In the genomic region with DNA sequence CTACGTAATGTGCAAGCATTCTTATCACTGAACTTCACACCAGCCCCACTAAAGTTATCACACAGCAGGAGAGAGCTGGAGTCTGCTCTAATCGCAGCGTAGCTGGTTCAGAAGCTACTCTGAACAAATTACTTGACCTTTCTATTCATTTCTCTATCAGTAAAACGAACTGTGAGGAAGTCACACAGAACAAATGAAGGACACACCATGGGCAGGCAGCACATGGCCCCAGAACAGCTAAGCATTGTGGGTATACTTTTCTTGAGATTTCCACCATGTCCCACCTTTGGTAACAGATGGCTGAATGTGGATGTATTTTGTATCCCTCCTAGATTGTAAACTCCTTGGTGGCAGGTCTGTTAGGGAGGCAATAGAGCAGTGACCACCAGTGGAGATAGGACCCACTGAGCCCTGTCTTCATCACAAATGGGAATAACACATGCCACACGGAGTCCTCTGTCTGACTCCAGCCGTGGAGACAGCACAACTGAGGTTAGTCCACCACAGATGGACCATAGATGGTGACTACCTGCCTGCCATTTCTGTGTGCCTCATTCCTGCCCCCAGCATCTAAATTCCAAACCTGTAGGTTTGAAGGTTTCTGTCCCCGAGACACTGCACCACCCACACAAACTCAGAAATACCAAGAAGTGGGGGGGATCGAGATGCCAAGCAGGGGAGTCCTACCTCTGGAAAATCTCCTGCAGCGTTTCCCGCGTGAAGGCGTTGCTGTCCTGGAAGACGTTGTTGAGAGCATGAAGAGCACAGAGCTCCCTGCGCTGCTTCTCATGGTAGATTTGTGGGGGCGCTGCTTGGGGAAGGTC, we compare ENCODE assay signal across 7 mouse cellular contexts. TPM values are rescaled to one million over a fixed set of nuclear protein-coding genes. Genes with fewer than 3 reads are reported as not detected.
DNase-seq lines count a peak whose midpoint lies in the region; ATAC-seq and TF ChIP-seq lines count a peak whose summit lies in the region.

No protein-coding gene starts in this region.

- H3K27ac ChIP-seq in lung, embryonic 14.5 days (ENCODE audit: low read depth) = no peak overlapping the region; the same call in 1 of the 2 replicates
- H3K27ac ChIP-seq in embryonic facial prominence, embryonic 14.5 days (replicated peaks; ENCODE audit: low read depth, low read length) = peak overlapping the region; percentile 94; the same call in 1 of the 2 replicates
- no peak overlapping the region for H3K27ac ChIP-seq in intestine, postnatal 0 days (ENCODE audit: low read depth, low read length)
- H3K27ac ChIP-seq in neural tube, embryonic 14.5 days (ENCODE audit: low read depth, low read length) = no peak overlapping the region

- WGBS in lung, embryonic 14.5 days = 7% methylated on average over 15 of the region's 15 CpGs
- WGBS in embryonic facial prominence, embryonic 14.5 days = 18% methylated on average over 13 of the region's 15 CpGs
- WGBS in intestine, postnatal 0 days = 8% methylated on average over 14 of the region's 15 CpGs
- 20% methylated on average over 15 of the region's 15 CpGs for WGBS in neural tube, embryonic 14.5 days

- H3K9me3 ChIP-seq in lung, embryonic 14.5 days (ENCODE audit: low read depth, low read length) = no peaks in the 10 kb centered on the region
- H3K9me3 ChIP-seq in embryonic facial prominence, embryonic 14.5 days (ENCODE audit: control insufficient read depth, low read length) = no peaks in the 10 kb centered on the region
- H3K9me3 ChIP-seq in intestine, postnatal 0 days (ENCODE audit: control insufficient read depth) = no peaks in the 10 kb centered on the region
- H3K9me3 ChIP-seq in neural tube, embryonic 14.5 days (ENCODE audit: control insufficient read depth, low read length) = no peaks in the 10 kb centered on the region

- no peaks in the 10 kb centered on the region for H3K27me3 ChIP-seq in lung, embryonic 14.5 days (ENCODE audit: insufficient read depth, low read length)
- no peaks in the 10 kb centered on the region for H3K27me3 ChIP-seq in embryonic facial prominence, embryonic 14.5 days (replicated peaks; ENCODE audit: control insufficient read depth, insufficient read depth, low read length)
- no peaks in the 10 kb centered on the region for H3K27me3 ChIP-seq in intestine, postnatal 0 days (replicated peaks; ENCODE audit: control insufficient read depth, insufficient read depth, low read length)
- H3K27me3 ChIP-seq in neural tube, embryonic 14.5 days (ENCODE audit: control insufficient read depth, insufficient read depth, low read length) = no peaks in the 10 kb centered on the region

- peaks cover 7% of the 10 kb centered on the region; the same call in 1 of the 2 replicates for H3K36me3 ChIP-seq in lung, embryonic 14.5 days (ENCODE audit: insufficient read depth)
- H3K36me3 ChIP-seq in embryonic facial prominence, embryonic 14.5 days (ENCODE audit: control insufficient read depth, insufficient read depth, low read length) = no peaks in the 10 kb centered on the region
- H3K36me3 ChIP-seq in intestine, postnatal 0 days (ENCODE audit: control insufficient read depth, insufficient read depth) = no peaks in the 10 kb centered on the region
- H3K36me3 ChIP-seq in neural tube, embryonic 14.5 days (ENCODE audit: control insufficient read depth, insufficient read depth, low read length) = no peaks in the 10 kb centered on the region

- H3K4me1 ChIP-seq in lung, embryonic 14.5 days (ENCODE audit: insufficient read depth) = peaks cover 23% of the 10 kb centered on the region
- H3K4me1 ChIP-seq in embryonic facial prominence, embryonic 14.5 days (ENCODE audit: control insufficient read depth, insufficient read depth, low read length) = peaks cover 39% of the 10 kb centered on the region
- H3K4me1 ChIP-seq in intestine, postnatal 0 days (replicated peaks; ENCODE audit: control insufficient read depth, insufficient read depth, low read length) = peaks cover 19% of the 10 kb centered on the region
- peaks cover 47% of the 10 kb centered on the region for H3K4me1 ChIP-seq in neural tube, embryonic 14.5 days (ENCODE audit: control insufficient read depth, insufficient read depth, low read length)

- no peak for DNase-seq in lung, embryonic 14.5 days
- no peak for DNase-seq in lung, postnatal 25 days (ENCODE audit: low spot score)
- DNase-seq in embryonic facial prominence, embryonic 14.5 days (ENCODE audit: low spot score) = no peak
- DNase-seq in cerebellum, postnatal 4 days (ENCODE audit: low spot score in 2 of 2) = no peak
- no peak for DNase-seq in kidney, postnatal 36 days

- H3K4me3 ChIP-seq in lung, embryonic 14.5 days (ENCODE audit: low read depth, low read length) = peak overlapping the region; percentile 86
- peak overlapping the region; percentile 72 for H3K4me3 ChIP-seq in embryonic facial prominence, embryonic 14.5 days (ENCODE audit: low read depth, low read length)
- H3K4me3 ChIP-seq in intestine, postnatal 0 days (ENCODE audit: low read depth, low read length) = peak overlapping the region; percentile 83
- peak overlapping the region; percentile 91 for H3K4me3 ChIP-seq in neural tube, embryonic 14.5 days (ENCODE audit: low read depth, low read length)

- no peak for ATAC-seq in lung, embryonic 14.5 days (ENCODE audit: insufficient read depth)
- no peak for ATAC-seq in embryonic facial prominence, embryonic 14.5 days (ENCODE audit: low read depth)
- no peak for ATAC-seq in intestine, postnatal 0 days
- no peak for ATAC-seq in neural tube, embryonic 14.5 days (ENCODE audit: low read depth)

- H3K9ac ChIP-seq in lung, embryonic 14.5 days = peak overlapping the region; percentile 91
- H3K9ac ChIP-seq in embryonic facial prominence, embryonic 14.5 days (ENCODE audit: low read depth, low read length) = peak overlapping the region; percentile 95
- peak overlapping the region; percentile 83 for H3K9ac ChIP-seq in intestine, postnatal 0 days (ENCODE audit: low read depth, low read length)
- H3K9ac ChIP-seq in neural tube, embryonic 14.5 days (replicated peaks; ENCODE audit: low read depth, low read length) = peak overlapping the region; percentile 88

- no peak for TF ChIP-seq CTCF in lung, embryonic 14.5 days (IDR thresholded peaks at IDR 0.05; ENCODE audit: low read depth)
- TF ChIP-seq CTCF in intestine, postnatal 0 days (IDR thresholded peaks at IDR 0.05; ENCODE audit: low read depth) = no peak

- H3K4me2 ChIP-seq in lung, embryonic 14.5 days = peak overlapping the region; percentile 80
- H3K4me2 ChIP-seq in embryonic facial prominence, embryonic 14.5 days (ENCODE audit: low read depth, low read length) = peak overlapping the region; percentile 88
- peak overlapping the region; percentile 88 for H3K4me2 ChIP-seq in intestine, postnatal 0 days (replicated peaks; ENCODE audit: low read depth)
- peak overlapping the region; percentile 71 for H3K4me2 ChIP-seq in neural tube, embryonic 14.5 days (ENCODE audit: low read depth, low read length)

RNA-seq across cellular contexts. Expression of gene Josd1, which starts 1.5 kb away (rescaled TPM):
- polyA plus RNA-seq in lung, embryonic 14.5 days (2014; fragmentation: Nextera tagmentation; extraction: Ambion mirVana) = 15.0 and 15.2 TPM in 2 replicates
- 19.0 and 19.9 TPM in 2 replicates for polyA plus RNA-seq in embryonic facial prominence, embryonic 14.5 days (2014; fragmentation: Nextera tagmentation; extraction: Ambion mirVana)
- 9.4 and 9.7 TPM in 2 replicates for polyA plus RNA-seq in intestine, postnatal 0 days (2015; fragmentation: Nextera tagmentation; extraction: Ambion mirVana)
- 16.0 and 18.3 TPM in 2 replicates for polyA plus RNA-seq in neural tube, embryonic 14.5 days (2014; fragmentation: Nextera tagmentation; extraction: Ambion mirVana)

RNA-seq across cellular contexts. Expression of gene Gtpbp1, which starts 4.4 kb away (rescaled TPM):
- polyA plus RNA-seq in lung, embryonic 14.5 days (2014; fragmentation: Nextera tagmentation; extraction: Ambion mirVana) = 35.5 and 37.9 TPM in 2 replicates
- 27.2 and 28.4 TPM in 2 replicates for polyA plus RNA-seq in embryonic facial prominence, embryonic 14.5 days (2014; fragmentation: Nextera tagmentation; extraction: Ambion mirVana)
- polyA plus RNA-seq in intestine, postnatal 0 days (2015; fragmentation: Nextera tagmentation; extraction: Ambion mirVana) = 15.0 and 15.3 TPM in 2 replicates
- polyA plus RNA-seq in neural tube, embryonic 14.5 days (2014; fragmentation: Nextera tagmentation; extraction: Ambion mirVana) = 37.5 and 41.2 TPM in 2 replicates

RNA-seq across cellular contexts. Expression of gene Tomm22, which starts 15.6 kb away (rescaled TPM):
- polyA plus RNA-seq in lung, embryonic 14.5 days (2014; fragmentation: Nextera tagmentation; extraction: Ambion mirVana) = 244 and 245 TPM in 2 replicates
- 208 and 234 TPM in 2 replicates for polyA plus RNA-seq in embryonic facial prominence, embryonic 14.5 days (2014; fragmentation: Nextera tagmentation; extraction: Ambion mirVana)
- 207 and 211 TPM in 2 replicates for polyA plus RNA-seq in intestine, postnatal 0 days (2015; fragmentation: Nextera tagmentation; extraction: Ambion mirVana)
- 253 TPM in 2 replicates for polyA plus RNA-seq in neural tube, embryonic 14.5 days (2014; fragmentation: Nextera tagmentation; extraction: Ambion mirVana)

RNA-seq across cellular contexts. Expression of gene Cby1, which starts 27.3 kb away (rescaled TPM):
- polyA plus RNA-seq in lung, embryonic 14.5 days (2014; fragmentation: Nextera tagmentation; extraction: Ambion mirVana) = 51.2 and 52.8 TPM in 2 replicates
- polyA plus RNA-seq in embryonic facial prominence, embryonic 14.5 days (2014; fragmentation: Nextera tagmentation; extraction: Ambion mirVana) = 47.4 and 52.3 TPM in 2 replicates
- 22.3 and 23.1 TPM in 2 replicates for polyA plus RNA-seq in intestine, postnatal 0 days (2015; fragmentation: Nextera tagmentation; extraction: Ambion mirVana)
- polyA plus RNA-seq in neural tube, embryonic 14.5 days (2014; fragmentation: Nextera tagmentation; extraction: Ambion mirVana) = 78.0 and 85.6 TPM in 2 replicates

RNA-seq across cellular contexts. Expression of gene Fam227a, which starts 27.5 kb away (rescaled TPM):
- 1.4 and 1.5 TPM in 2 replicates for polyA plus RNA-seq in lung, embryonic 14.5 days (2014; fragmentation: Nextera tagmentation; extraction: Ambion mirVana)
- polyA plus RNA-seq in embryonic facial prominence, embryonic 14.5 days (2014; fragmentation: Nextera tagmentation; extraction: Ambion mirVana) = 0.85 and 1.3 TPM in 2 replicates
- polyA plus RNA-seq in intestine, postnatal 0 days (2015; fragmentation: Nextera tagmentation; extraction: Ambion mirVana) = 0.13 and 0.27 TPM in 2 replicates
- 6.1 and 7.8 TPM in 2 replicates for polyA plus RNA-seq in neural tube, embryonic 14.5 days (2014; fragmentation: Nextera tagmentation; extraction: Ambion mirVana)
